Mouse (Mus musculus) ES-E14 (cell line): ENCODE data around the gene Stat2. TPM values are rescaled to one million over a fixed set of nuclear protein-coding genes. Genes with fewer than 3 reads are reported as not detected.

ENCODE experiments used
- DNase-seq: peaks from one replicate; pipeline ENCODE4 v3.0.0-alpha.2; 2013; ENCODE audit warnings: low read depth, low spot score
- H3K27ac ChIP-seq: 2 replicates; pipeline ENCODE4 v1.5.1; 2012; ENCODE audit warnings: low read depth, mild to moderate bottlenecking, low read length, moderate library complexity, mixed read lengths; ENCODE audit not compliant: poor library complexity, insufficient read depth, severe bottlenecking
- H3K36me3 ChIP-seq: 2 replicates; pipeline ENCODE4 v1.6.1; 2012; ENCODE audit warnings: mild to moderate bottlenecking, low read length, moderate library complexity, mixed read lengths; ENCODE audit not compliant: control insufficient read depth, poor library complexity, insufficient read depth, severe bottlenecking
- H3K4me1 ChIP-seq, 2 experiments: fragments of 150-350 bp in 1 of 2; sonication (generic) in 1 of 2; 2 replicates each; pipeline ENCODE4 v1.6.1; 2012; ENCODE audit warnings: low read length in 2 of 2, mild to moderate bottlenecking in 1 of 2, mixed read lengths in 1 of 2; ENCODE audit not compliant: control insufficient read depth in 2 of 2, insufficient read depth in 2 of 2, poor library complexity in 1 of 2
- H3K4me3 ChIP-seq, 2 experiments: fragments of 150-350 bp in 1 of 2; sonication (generic) in 1 of 2; 2 replicates each; pipeline ENCODE4 v1.5.1; 2012; ENCODE audit warnings: low read length in 2 of 2, low read depth in 1 of 2, mild to moderate bottlenecking in 1 of 2, mixed read lengths in 1 of 2; ENCODE audit not compliant: insufficient read depth in 1 of 2, poor library complexity in 1 of 2, severe bottlenecking in 1 of 2
- H3K9ac ChIP-seq: 2 replicates; pipeline ENCODE4 v1.6.1; 2012; ENCODE audit warnings: low read depth, mild to moderate bottlenecking, low read length, mixed read lengths; ENCODE audit not compliant: poor library complexity, insufficient read depth, severe bottlenecking
- H3K9me3 ChIP-seq: fragments of 150-350 bp; sonication (generic); 2 replicates; pipeline ENCODE4 v1.6.1; 2012; ENCODE audit warnings: low read depth, mild to moderate bottlenecking, low read length; ENCODE audit not compliant: control insufficient read depth, insufficient read depth
- CHD2 ChIP-seq: IDR thresholded peaks from 2 replicates; pipeline ENCODE4 v1.6.1; 2014; ENCODE audit warnings: mild to moderate bottlenecking, low read depth, low read length, inconsistent platforms
- HCFC1 ChIP-seq: IDR thresholded peaks from 2 replicates; pipeline ENCODE4 v1.6.1; 2012; ENCODE audit warnings: low read length, inconsistent platforms, borderline replicate concordance; ENCODE audit not compliant: insufficient read depth
- MAFK ChIP-seq: IDR thresholded peaks from 2 replicates; pipeline ENCODE4 v1.6.1; 2014; ENCODE audit warnings: mild to moderate bottlenecking, low read depth, low read length, inconsistent platforms; ENCODE audit not compliant: insufficient read depth
- ZC3H11A ChIP-seq: IDR thresholded peaks from 2 replicates; pipeline ENCODE4 v1.6.1; 2012; ENCODE audit warnings: low read depth, mild to moderate bottlenecking, inconsistent platforms, low read length, borderline replicate concordance
- ZNF384 ChIP-seq: IDR thresholded peaks from 2 replicates; pipeline ENCODE4 v1.6.1; 2012; ENCODE audit warnings: low read depth, low read length, inconsistent platforms
- in situ Hi-C, 2 experiments: fragments of 600-800 bp; cut with MboI; formaldehyde crosslinking; loops; one replicate each; pipeline ENCODE4 v1.15.1; 2025; ENCODE audit warnings: low sequenced_read_pairs in 2 of 2, inconsistent platforms in 1 of 2; ENCODE audit not compliant: unreplicated experiment in 2 of 2
- total RNA-seq: library from RNA; depleted of rRNA; stranded (reverse); fragments of 300-350 nt; gene quantifications from 2 replicates; pipeline ENCODE4 v1.2.3, GENCODE M21; 2012

Stat2 gene
- total RNA-seq, 1 experiment: 10.6 TPM

DNA sequence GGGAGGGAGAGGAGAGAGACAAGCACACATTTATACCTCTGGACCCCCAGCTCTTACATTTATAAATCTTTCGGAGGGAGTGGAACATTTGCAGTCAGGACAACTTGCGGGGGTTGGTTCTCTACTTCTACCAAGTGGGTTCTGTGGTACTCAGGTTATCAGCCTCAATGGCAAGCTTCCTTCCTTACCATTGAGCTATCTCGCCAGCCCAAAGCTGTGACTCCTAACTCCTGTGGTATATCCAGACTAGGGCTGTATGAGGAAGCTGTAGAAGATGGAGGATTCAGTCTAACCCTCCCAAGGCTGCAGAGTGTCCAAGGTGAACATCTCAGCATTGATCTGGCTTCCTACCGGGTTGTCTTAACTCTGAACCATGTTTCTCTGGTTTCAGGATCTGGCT, 31.2 kb upstream of the Stat2 start:
- in situ Hi-C loops: no loop called here
- no peak overlapping the region for H3K27ac ChIP-seq
- DNase-seq: no peak

GRCm38 (mm10) chr10:128240131-128240530, 30.2 kb upstream of the Stat2 start:
- no peak overlapping the region for H3K27ac ChIP-seq
- H3K36me3 ChIP-seq: peaks cover 41% of the 10 kb centered on the region
- DNase-seq: no peak
- H3K4me1 ChIP-seq: peaks cover 0 to 15% of the 10 kb centered on the region in 2 experiments; a peak in 1 of 4 replicates
- H3K9ac ChIP-seq: no peak overlapping the region; the same call in 1 of the 2 replicates
- no peak overlapping the region for H3K4me3 ChIP-seq
- in situ Hi-C loops: no loop called here
- no peak for TF ChIP-seq MAFK
- TF ChIP-seq ZC3H11A: no peak
- no peak for TF ChIP-seq CHD2
- TF ChIP-seq ZNF384: no peak
- no peak for TF ChIP-seq HCFC1
- no peaks in the 10 kb centered on the region for H3K9me3 ChIP-seq

More for the DNA sequence above, 31.2 kb upstream of the Stat2 start:
- peaks cover 39% of the 10 kb centered on the region for H3K36me3 ChIP-seq
- H3K4me1 ChIP-seq: peaks cover 0 to 19% of the 10 kb centered on the region in 2 experiments; a peak in 1 of 4 replicates
- H3K4me3 ChIP-seq: no peak overlapping the region
- TF ChIP-seq CHD2: no peak
- TF ChIP-seq MAFK: no peak
- TF ChIP-seq ZNF384: no peak
- no peak for TF ChIP-seq ZC3H11A
- no peak for TF ChIP-seq HCFC1
- no peak overlapping the region for H3K9ac ChIP-seq
- H3K9me3 ChIP-seq: no peaks in the 10 kb centered on the region

- no peak overlapping the region for H3K27ac ChIP-seq
- peaks cover 0 to 11% of the 10 kb centered on the region in 2 experiments; a peak in 1 of 4 replicates for H3K4me1 ChIP-seq
- H3K9me3 ChIP-seq: no peaks in the 10 kb centered on the region
- H3K9ac ChIP-seq: no peak overlapping the region
- peaks cover 54% of the 10 kb centered on the region for H3K36me3 ChIP-seq
- no peak for DNase-seq
- in situ Hi-C loops: no loop called here
- no peak overlapping the region for H3K4me3 ChIP-seq
- no peak for TF ChIP-seq CHD2
- TF ChIP-seq ZNF384: no peak
- TF ChIP-seq ZC3H11A: no peak
- no peak for TF ChIP-seq MAFK
- no peak for TF ChIP-seq HCFC1
Measured at GRCm38 (mm10) chr10:128243252-128243651, 27.1 kb upstream of the Stat2 start.

- Histone ChIP-seq H3K9me3 (no peaks in the 10 kb centered on the region), H3K27ac (no peak overlapping the region), H3K9ac (no peak overlapping the region), H3K4me3 (no peak overlapping the region), H3K4me1 (peaks cover 0 to 10% of the 10 kb centered on the region in 2 experiments; a peak in 1 of 4 replicates), H3K36me3 (peaks cover 61% of the 10 kb centered on the region)
- no peak for DNase-seq
- TF ChIP-seq ZC3H11A (no peak), MAFK (no peak), ZNF384 (no peak), CHD2 (no peak), HCFC1 (no peak)
- in situ Hi-C loops: no loop called here
Measured at GRCm38 (mm10) chr10:128244121-128244520, 26.2 kb upstream of the Stat2 start.
